Mouse (Mus musculus) bone marrow macrophage, adult 2 months (primary cell): Measurements from ENCODE around the gene Gcnt3.

ENCODE experiments used
- CTCF ChIP-seq: IDR thresholded peaks from 2 replicates; pipeline ENCODE4 v1.5.1; 2012; ENCODE audit warnings: low read depth, mild to moderate bottlenecking, low read length, moderate library complexity
- POLR2A ChIP-seq: IDR thresholded peaks from 2 replicates; pipeline ENCODE4 v1.6.1; 2012; ENCODE audit warnings: mild to moderate bottlenecking, low read depth, low read length, borderline replicate concordance

DNA sequence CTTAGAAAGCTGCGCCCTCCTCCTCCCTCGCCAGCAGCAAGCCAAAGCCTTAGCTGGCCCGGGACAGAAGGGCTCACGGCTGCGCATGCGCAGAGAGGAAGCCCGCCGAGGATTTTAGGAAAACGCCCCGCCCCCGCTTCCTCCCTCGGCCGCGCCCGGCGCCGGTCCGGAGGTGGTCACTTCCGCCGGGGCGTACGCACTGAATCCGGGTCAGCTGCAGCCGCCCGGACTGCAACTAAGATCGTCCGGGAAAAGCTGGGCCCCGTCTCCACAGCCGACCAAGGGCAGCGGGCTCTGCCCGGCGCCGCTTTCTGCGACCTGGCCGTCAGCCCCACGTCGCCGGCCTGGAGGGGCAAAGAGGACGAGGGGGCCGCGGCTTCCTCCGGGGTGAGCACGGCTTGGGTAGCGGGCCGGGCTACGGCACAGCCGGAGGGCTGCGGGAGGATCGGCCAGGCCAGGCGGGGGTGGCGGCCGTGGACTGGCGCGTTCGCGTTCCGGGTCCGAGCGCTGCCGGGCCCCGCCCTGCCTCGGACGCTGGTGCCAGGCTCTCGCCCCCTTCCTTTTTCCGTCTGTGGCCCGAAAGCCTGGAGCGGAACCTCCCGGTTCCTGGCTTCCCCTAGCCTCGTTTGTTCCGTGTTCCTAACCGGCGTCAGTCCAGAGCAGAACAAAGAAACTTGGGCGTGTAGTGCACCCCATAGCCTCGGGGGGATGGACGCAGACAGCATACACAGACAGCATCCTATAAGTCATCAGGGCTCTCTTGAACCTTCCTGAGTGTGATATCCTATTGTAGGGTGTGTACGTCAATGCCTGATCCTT is 48.4 kb downstream of the Gcnt3 start, which contains the start of gene Bnip2:
- no peak for TF ChIP-seq POLR2A
- no peak for TF ChIP-seq CTCF
